Mouse (Mus musculus): ENCODE results near the gene Smarcad1.

The Smarcad1 gene

GRCm38 (mm10) chr6:65042491-65043171 is at the start of gene Smarcad1:
Gene Smarcad1 (plus strand): TSS chr6:65042583.
- peak; percentile 37; the same call in 1 of the 2 replicates for TF ChIP-seq GATA4 (IDR thresholded peaks at IDR 0.05; ENCODE audit: insufficient replicate concordance, low read length)

GRCm38 (mm10) chr6:64996824-64997421 is 45.5 kb upstream of the Smarcad1 start:
- TF ChIP-seq GATA4 (IDR thresholded peaks at IDR 0.05; ENCODE audit: insufficient replicate concordance, low read length) = no peak

- TF ChIP-seq GATA4 (IDR thresholded peaks at IDR 0.05; ENCODE audit: insufficient replicate concordance, low read length) = no peak
These were observed 44.6 kb upstream of the Smarcad1 start for GRCm38 (mm10) chr6:64997805-64998204.

- no peak for TF ChIP-seq GATA4 (IDR thresholded peaks at IDR 0.05; ENCODE audit: insufficient replicate concordance, low read length)
These were observed 40.2 kb upstream of the Smarcad1 start for GRCm38 (mm10) chr6:65002196-65002595.

- TF ChIP-seq GATA4 (IDR thresholded peaks at IDR 0.05; ENCODE audit: insufficient replicate concordance, low read length) = no peak
These were observed 33.5 kb upstream of the Smarcad1 start for GRCm38 (mm10) chr6:65008836-65009235.

GRCm38 (mm10) chr6:65011444-65011990 is 30.9 kb upstream of the Smarcad1 start:
- TF ChIP-seq GATA4 (IDR thresholded peaks at IDR 0.05; ENCODE audit: insufficient replicate concordance, low read length) = no peak

DNA sequence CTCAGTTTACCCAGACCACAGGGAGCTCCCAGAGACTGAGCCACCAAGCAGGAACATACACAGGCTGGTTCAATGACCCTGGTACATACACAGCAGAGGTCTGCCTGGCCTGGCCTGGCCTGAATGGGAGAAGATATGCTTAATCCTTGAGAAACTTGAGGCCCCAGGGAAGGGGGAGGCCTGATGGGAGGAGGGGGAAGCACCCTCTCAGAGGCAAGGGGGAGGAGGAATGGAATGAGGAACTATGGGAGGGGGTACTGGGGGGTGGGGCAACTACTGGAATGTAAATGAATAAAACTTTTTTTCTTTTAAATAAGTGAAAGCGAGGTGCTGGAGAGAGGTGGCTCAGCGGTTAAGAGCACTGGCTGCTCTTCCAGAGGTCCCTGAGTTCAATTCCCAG is 30.2 kb upstream of the Smarcad1 start:
- no peak for TF ChIP-seq GATA4 (IDR thresholded peaks at IDR 0.05; ENCODE audit: insufficient replicate concordance, low read length)

DNA sequence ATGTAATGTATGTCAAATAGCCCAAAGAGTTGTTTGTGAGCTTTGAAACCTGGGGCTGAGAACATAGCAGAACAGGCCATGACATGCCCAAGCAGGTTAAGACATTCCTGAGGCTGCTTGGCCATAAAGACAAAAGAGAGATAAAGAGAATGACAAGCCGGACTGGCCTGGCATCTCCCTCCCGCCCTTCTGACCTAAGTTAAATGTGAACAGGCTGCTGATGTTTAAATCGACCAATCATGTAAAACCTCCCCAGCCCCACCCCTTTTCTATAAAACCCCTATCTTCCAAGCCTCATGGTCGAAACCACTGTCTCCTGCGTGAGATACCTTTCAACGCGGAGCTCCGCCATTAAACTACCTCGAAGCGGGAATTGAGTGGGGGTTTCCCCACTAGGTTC is 24.8 kb upstream of the Smarcad1 start:
- no peak for TF ChIP-seq GATA4 (IDR thresholded peaks at IDR 0.05; ENCODE audit: insufficient replicate concordance, low read length)

DNA sequence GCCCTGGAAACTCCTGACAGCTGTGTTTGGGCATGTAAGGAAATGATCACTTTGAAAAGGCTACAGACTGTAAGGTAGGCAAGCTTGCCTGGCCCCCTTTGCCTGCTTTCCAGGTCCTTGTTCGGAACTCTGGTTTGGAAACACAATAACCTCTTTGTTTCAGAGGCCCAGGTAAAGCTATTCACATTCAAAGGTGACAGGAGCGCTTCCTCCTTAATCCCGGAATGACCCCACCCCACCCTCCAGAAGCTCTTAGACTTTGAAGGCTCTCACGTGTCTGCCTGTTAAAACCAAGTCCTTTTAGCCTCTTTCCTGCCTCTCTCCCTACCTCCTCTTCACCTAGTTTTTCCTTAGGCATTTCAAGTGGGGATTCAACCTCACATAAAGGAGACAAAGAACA is 20.5 kb upstream of the Smarcad1 start:
- no peak for TF ChIP-seq GATA4 (IDR thresholded peaks at IDR 0.05; ENCODE audit: insufficient replicate concordance, low read length)

DNA sequence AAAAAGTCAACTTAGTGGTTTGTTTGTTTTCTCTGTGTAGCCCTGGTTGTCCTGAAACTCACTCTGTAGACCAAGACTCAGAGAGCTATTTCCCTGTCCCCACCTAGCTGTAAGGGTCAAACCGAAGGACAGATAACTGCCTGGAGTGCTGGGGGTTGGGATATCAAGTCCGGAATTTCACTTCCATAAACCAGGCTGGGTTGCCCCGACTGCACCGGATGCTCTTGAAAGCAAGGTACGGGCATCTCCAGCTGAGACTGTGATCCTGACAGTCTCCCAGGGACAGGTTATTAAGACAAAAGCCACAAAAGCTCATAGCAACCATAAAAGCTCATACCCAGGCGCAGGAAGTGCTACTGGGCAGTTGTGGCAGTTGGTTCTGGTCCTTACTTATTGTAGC is 19.3 kb upstream of the Smarcad1 start:
- no peak for TF ChIP-seq GATA4 (IDR thresholded peaks at IDR 0.05; ENCODE audit: insufficient replicate concordance, low read length)

GRCm38 (mm10) chr6:65024668-65025067 is 17.7 kb upstream of the Smarcad1 start:
- no peak for TF ChIP-seq GATA4 (IDR thresholded peaks at IDR 0.05; ENCODE audit: insufficient replicate concordance, low read length)

DNA sequence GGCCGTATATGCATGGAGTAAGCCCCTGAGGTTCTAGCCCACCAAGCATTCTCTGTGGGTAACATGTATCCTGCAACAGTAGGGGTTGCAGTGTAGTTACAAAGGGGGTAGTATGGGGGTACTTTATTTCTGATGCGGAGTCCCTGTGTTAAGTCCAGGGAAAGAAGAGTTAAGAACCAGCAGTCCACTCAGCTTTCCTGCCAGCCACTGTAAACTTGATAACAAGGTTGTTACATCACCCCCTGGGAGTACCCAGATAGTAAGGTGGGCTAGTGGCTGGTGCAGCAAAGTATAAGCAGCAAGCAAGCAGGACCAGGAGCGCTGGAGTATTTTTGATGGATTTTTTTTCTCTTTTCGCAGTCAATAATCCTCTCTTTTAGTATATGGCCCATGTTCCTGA is 17.3 kb upstream of the Smarcad1 start:
- TF ChIP-seq GATA4 (IDR thresholded peaks at IDR 0.05; ENCODE audit: insufficient replicate concordance, low read length) = no peak

DNA sequence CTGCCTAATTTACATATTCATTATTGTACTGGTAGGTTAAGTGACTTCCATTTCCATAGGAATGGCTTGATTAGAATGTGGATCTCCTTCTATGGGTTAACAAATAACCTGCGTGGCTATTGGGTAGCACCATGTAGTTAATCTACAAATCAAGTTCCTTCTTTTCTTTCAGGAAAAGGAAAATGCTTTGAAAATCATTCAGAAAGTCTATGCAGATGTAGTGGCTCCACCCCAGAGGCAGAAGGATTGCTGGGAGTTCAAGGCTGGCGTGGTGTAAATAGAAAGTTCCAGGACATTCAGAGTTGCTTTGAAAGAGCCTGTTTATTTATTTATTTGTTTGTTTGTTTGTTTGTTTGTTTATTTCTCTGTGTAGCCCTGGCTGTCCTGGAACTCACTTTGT is 7.7 kb upstream of the Smarcad1 start:
- TF ChIP-seq GATA4 (IDR thresholded peaks at IDR 0.05; ENCODE audit: insufficient replicate concordance, low read length) = no peak

DNA sequence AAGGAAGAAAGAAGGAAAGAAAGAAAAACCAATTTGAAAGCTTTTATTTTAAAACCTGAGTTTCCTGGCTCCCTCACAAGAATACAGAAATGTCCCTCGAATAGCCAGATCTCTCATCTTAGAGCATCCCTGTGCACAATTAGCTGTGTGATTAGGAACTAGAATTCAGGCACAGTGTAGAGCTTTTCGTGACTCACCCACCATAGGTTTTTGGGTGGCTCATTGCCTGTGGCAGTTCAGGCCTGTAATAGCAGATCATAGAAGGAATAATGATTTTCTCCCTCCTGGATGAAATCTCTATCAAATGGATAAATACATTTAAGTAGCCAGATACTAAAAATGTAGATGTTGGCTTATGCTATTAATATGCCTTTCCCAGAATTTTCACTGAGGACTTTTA is 6.9 kb upstream of the Smarcad1 start:
- TF ChIP-seq GATA4 (IDR thresholded peaks at IDR 0.05; ENCODE audit: insufficient replicate concordance, low read length) = no peak

GRCm38 (mm10) chr6:65041932-65042331 is 451 bp upstream of the Smarcad1 start:
- no peak for TF ChIP-seq GATA4 (IDR thresholded peaks at IDR 0.05; ENCODE audit: insufficient replicate concordance, low read length)

DNA sequence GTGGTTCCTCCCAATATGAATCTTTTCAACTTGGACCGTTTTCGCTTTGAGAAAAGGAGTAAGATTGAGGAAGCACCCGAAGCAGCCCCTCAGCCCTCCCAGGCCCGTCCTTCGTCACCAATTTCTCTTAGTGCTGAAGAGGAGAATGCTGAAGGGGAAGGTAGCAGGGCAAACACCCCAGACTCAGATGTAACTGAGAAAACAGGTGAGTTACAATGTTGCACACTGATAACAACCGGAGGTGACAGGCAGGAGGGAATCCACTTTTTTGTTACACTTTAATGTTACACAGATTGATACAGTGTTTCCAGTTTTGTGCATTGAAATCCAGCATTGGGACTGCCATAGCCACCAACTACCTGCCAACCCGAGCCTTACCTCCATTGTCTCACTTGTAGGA is 858 bp downstream of the Smarcad1 start:
- no peak for TF ChIP-seq GATA4 (IDR thresholded peaks at IDR 0.05; ENCODE audit: insufficient replicate concordance, low read length)

GRCm38 (mm10) chr6:65049100-65049499 is 6.7 kb downstream of the Smarcad1 start:
- TF ChIP-seq GATA4 (IDR thresholded peaks at IDR 0.05; ENCODE audit: insufficient replicate concordance, low read length) = no peak
